Mouse (Mus musculus) heart, embryonic 13.5 days (tissue): ENCODE measurements around the gene Tent5a. TPM values are rescaled to one million over a fixed set of nuclear protein-coding genes. Genes with fewer than 3 reads are reported as not detected.

Experiments used
- ATAC-seq: fragments of 200-750 bp; cut with Nextera tagmentation; 2 replicates; pipeline ENCODE4 v1.8.0; 2017; ENCODE audit warnings: moderate TSS enrichment; ENCODE audit not compliant: insufficient number of reproducible peaks, low FRiP score, low TSS enrichment; ENCODE audit errors: extremely low read depth
- H3K27ac ChIP-seq: fragments of 300-500 bp; sonication (generic); replicated peaks from 2 replicates; pipeline ENCODE4 v1.5.1; 2015; ENCODE audit warnings: moderate library complexity, mild to moderate bottlenecking, inconsistent platforms
- H3K27me3 ChIP-seq: fragments of 300-500 bp; sonication (generic); replicated peaks from 2 replicates; pipeline ENCODE4 v1.6.1; 2015; ENCODE audit warnings: mild to moderate bottlenecking, inconsistent platforms
- H3K36me3 ChIP-seq: fragments of 300-500 bp; sonication (generic); 2 replicates; pipeline ENCODE4 v1.6.1; 2015; ENCODE audit warnings: mild to moderate bottlenecking, inconsistent platforms
- H3K4me1 ChIP-seq: fragments of 300-500 bp; sonication (generic); 2 replicates; pipeline ENCODE4 v1.6.1; 2015; ENCODE audit warnings: inconsistent platforms
- H3K4me2 ChIP-seq: fragments of 300-500 bp; sonication (generic); 2 replicates; pipeline ENCODE4 v1.6.1; 2015; ENCODE audit warnings: inconsistent platforms, mild to moderate bottlenecking, moderate library complexity
- H3K4me3 ChIP-seq: fragments of 300-500 bp; sonication (generic); 2 replicates; pipeline ENCODE4 v1.5.1; 2015; ENCODE audit warnings: moderate library complexity, mild to moderate bottlenecking, inconsistent platforms
- H3K9ac ChIP-seq: fragments of 300-500 bp; sonication (generic); 2 replicates; pipeline ENCODE4 v1.6.1; 2015; ENCODE audit warnings: inconsistent platforms, mild to moderate bottlenecking, moderate library complexity
- H3K9me3 ChIP-seq: fragments of 300-500 bp; sonication (generic); 2 replicates; pipeline ENCODE4 v1.6.1; 2016; ENCODE audit warnings: inconsistent platforms
- WGBS: fragments of 180-500 bp; shearing (Covaris S2); methylation state at CpG from one replicate; pipeline ENCODE4 v1.1.7; 2015; ENCODE audit warnings: mixed read lengths; 5-methylcytosine and 5-hydroxymethylcytosine counted together
- polyA plus RNA-seq: library from polyadenylated mRNA; unstranded; fragments of >200 nt; fragmentation: Nextera tagmentation; extraction: Ambion mirVana; gene quantifications from 2 replicates; pipeline ENCODE4 v1.2.1, GENCODE M21; 2015

The Tent5a gene
- polyA plus RNA-seq, result 9.3 and 9.6 TPM in 2 replicates

DNA sequence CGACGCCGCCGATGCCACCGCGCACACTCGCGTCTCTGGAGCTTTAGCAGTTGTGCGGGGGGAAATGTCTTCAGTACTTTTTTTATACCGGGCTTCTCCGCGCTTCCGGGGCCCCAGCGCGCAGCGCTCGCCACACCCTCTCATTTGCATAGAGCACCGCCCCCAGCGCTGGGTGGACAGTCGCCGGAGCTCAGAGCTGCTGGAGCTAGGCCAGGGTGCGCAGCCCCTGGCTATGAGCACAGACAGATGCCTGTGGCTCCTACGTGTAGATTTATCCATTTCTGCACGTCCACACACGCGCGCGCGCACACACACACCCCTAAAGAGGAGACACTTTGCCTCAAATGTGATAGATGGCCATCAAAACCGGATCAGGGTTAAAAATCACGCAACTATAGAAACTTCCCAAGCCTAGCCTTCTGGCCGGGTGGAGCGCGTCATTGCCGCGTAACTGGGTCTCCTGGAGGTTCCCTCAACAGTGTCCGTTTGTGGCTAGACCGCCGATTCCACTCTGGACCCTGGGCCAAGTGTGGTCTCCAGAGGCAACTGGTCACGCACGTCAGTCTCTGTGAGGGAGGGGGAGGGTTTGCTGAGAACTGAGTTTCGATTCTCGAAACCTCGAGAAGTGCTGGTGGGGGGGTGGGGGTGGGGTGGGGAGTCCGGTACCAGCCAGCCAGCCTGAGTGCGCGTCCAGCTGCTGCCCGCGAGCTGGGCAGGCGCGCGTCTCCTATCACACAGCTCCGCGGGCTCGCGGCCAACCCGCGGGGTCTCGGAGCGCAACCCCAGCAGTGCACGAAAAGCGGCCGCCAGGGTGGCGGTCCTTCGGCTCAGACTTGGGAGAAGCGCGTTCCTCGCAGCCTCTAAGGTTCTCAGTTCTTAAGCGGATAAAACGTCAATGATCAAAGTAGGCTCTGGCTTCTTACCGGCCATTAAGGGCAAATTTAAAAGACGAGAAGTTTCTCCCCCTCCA is at the start of gene Tent5a:
Gene Tent5a, minus strand, starts transcription at position 107 of the 970 bp plus-strand sequence.
- peak; percentile 80 for ATAC-seq
- Histone ChIP-seq H3K27ac (peak within 1 kb of the TSS; percentile 95), H3K4me2 (peak within 1 kb of the TSS; percentile 90), H3K4me1 (peaks cover 17% of the 10 kb centered on the region), H3K9me3 (no peaks in the 10 kb centered on the region), H3K9ac (peak within 1 kb of the TSS; percentile 92), H3K36me3 (peaks cover 4% of the 10 kb centered on the region), H3K27me3 (no peaks in the 10 kb centered on the region), H3K4me3 (peak within 1 kb of the TSS; percentile 86)
- under 1% methylated on average over 72 of the region's 72 CpGs for WGBS

DNA sequence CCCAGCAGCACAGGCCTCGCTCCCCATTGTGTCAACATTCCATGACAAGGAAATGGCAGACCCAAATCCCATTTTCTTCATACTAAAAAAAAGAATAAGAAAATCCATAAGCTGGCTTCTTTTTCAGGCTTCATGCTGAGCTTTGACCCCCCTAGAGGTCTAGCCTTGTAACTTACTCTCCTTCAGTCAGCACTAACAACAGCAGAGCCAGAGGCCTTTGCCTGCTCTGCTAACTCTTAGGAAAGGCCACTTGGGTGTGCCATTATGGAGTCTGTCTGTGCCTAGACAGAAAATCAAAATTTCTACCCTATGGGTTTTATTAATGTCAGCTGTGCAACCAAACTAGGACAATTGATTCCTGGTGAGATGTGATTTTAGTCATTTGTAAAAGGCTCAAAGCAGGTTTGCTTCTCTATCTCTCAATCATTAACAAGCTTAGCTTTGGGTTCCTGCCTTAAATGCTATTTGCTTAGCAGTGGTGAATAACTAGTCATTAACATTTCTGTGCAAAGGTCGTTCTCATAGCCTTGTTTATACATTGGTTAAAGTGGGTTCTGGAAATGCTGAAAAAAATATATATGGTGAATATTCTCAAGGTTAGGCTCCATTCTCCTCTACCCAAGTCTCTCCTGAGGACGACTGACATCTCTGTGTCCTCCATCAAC is 49.6 kb upstream of the Tent5a start:
- WGBS, result 79% methylated on average over 3 of the region's 3 CpGs

DNA sequence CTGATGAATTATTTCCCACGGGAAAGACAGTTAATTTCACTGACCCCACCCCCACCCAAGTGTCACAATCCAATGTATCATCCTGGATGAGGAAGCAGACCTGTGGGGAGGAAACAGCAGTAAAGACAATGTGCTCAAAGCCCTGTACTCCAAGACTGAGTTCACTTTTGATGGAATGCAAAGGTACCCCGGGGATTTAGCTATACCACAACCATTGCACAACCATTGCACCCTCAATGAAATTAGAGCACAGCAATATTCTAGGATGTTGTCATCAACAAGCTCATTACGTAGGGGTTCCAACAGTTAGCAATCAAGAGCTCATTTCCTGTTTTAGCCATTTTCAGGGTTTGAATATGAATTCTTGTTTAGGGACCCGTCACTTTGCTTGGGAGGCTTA is 48.0 kb upstream of the Tent5a start:
- ATAC-seq, result no peak

More for the DNA sequence above, 49.6 kb upstream of the Tent5a start:
- Histone ChIP-seq H3K27me3 (no peaks in the 10 kb centered on the region), H3K4me3 (no peak overlapping the region), H3K4me1 (peaks cover 18% of the 10 kb centered on the region), H3K4me2 (no peak overlapping the region), H3K36me3 (no peaks in the 10 kb centered on the region), H3K9me3 (no peaks in the 10 kb centered on the region), H3K27ac (no peak overlapping the region), H3K9ac (no peak overlapping the region)
- ATAC-seq, result no peak

DNA sequence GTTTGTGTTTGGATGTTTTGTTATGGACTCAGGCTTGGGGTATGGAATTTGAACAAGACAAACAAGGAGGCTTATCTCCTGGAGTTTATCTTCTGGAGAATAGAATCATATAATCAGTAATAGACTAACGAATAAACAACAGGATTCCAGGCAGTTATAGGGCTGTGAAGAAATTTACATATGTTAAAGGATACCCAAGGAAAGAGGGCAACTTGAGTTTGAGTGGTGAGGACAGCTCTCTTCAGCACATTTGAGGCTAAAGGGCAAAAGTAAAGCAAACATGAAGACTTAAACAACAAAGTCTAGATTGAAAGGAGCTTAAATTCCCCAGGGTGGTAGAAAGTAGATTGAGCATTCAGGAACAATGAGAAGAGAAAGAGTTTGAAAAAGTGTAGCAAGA is 44.9 kb upstream of the Tent5a start:
- 46% methylated on average over 1 of the region's 1 CpGs for WGBS
- no peak for ATAC-seq
- no peaks in the 10 kb centered on the region for H3K27me3 ChIP-seq
- no peak overlapping the region for H3K9ac ChIP-seq
- no peak overlapping the region for H3K4me3 ChIP-seq
- peaks cover 13% of the 10 kb centered on the region for H3K4me1 ChIP-seq
- H3K9me3 ChIP-seq, result no peaks in the 10 kb centered on the region
- H3K36me3 ChIP-seq, result no peaks in the 10 kb centered on the region
- H3K4me2 ChIP-seq, result no peak overlapping the region
- no peak overlapping the region for H3K27ac ChIP-seq

More for the DNA sequence above, 48.0 kb upstream of the Tent5a start:
- Histone ChIP-seq H3K9me3 (no peaks in the 10 kb centered on the region), H3K9ac (no peak overlapping the region), H3K4me2 (no peak overlapping the region), H3K36me3 (no peaks in the 10 kb centered on the region), H3K4me3 (no peak overlapping the region), H3K4me1 (peaks cover 13% of the 10 kb centered on the region), H3K27ac (no peak overlapping the region), H3K27me3 (no peaks in the 10 kb centered on the region)
- WGBS, result 76% methylated on average over 4 of the region's 4 CpGs

DNA sequence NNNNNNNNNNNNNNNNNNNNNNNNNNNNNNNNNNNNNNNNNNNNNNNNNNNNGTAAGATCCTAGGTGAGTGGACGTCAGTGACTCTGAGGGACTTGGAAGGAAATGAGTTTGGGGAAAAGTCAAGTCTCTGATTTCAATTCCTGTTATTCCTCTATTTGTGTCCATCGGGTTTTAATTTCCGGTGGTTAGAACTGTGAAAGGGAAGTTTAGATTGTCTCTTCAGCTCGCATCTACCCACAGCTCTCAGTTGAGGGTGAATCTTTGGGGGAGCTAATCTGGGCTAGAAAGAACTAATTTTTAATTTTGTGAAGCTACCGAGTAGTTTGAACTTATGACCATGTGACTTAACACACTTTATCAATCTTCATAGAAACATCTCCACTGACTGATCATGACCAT is 42.4 kb upstream of the Tent5a start:
- H3K4me1 ChIP-seq, result peaks cover 7% of the 10 kb centered on the region
- WGBS, result 80% methylated on average over 5 of the region's 5 CpGs
- no peak overlapping the region for H3K27ac ChIP-seq
- H3K4me2 ChIP-seq, result no peak overlapping the region
- no peak overlapping the region for H3K4me3 ChIP-seq
- H3K36me3 ChIP-seq, result no peaks in the 10 kb centered on the region
- H3K9ac ChIP-seq, result no peak overlapping the region
- H3K27me3 ChIP-seq, result no peaks in the 10 kb centered on the region
- H3K9me3 ChIP-seq, result no peaks in the 10 kb centered on the region
- ATAC-seq, result no peak

DNA sequence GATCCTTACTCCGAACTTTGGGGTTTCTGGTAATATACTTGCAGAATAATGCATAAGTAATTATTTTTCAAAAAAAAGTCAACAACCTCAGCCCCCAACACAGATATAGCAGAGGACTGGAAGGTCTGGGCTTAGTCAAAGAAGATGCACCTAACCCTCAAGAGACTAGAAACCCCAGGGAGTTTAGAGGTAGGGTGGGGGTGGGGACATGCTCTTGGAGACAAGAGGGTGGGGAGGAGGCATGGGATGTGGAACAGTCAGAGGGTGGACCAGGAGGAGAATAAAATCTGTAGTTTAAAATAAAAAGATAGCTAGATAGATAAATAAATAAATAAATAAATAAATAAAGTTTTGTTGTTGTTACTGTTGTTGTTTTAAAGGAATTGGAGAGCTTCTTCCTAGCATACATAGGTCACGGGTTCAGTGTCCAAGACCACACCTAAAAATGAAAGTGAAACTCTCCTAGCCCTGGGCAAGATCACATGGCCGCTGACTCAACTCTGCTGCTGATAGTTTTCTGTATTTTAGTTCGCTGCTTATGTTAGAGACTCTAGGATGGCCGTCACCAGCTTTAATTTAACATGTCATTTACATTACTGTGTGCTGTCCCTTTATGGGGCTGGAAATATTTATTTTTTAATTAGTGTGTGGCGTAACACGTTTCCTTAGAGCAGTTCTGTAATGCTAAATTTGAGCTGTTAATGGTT is 30.2 kb upstream of the Tent5a start:
- Histone ChIP-seq H3K36me3 (no peaks in the 10 kb centered on the region), H3K27me3 (no peaks in the 10 kb centered on the region), H3K4me3 (no peak overlapping the region), H3K4me1 (no peaks in the 10 kb centered on the region), H3K27ac (no peak overlapping the region), H3K9me3 (no peaks in the 10 kb centered on the region), H3K9ac (no peak overlapping the region), H3K4me2 (no peak overlapping the region)
- WGBS, result 77% methylated on average over 7 of the region's 7 CpGs
- no peak for ATAC-seq

DNA sequence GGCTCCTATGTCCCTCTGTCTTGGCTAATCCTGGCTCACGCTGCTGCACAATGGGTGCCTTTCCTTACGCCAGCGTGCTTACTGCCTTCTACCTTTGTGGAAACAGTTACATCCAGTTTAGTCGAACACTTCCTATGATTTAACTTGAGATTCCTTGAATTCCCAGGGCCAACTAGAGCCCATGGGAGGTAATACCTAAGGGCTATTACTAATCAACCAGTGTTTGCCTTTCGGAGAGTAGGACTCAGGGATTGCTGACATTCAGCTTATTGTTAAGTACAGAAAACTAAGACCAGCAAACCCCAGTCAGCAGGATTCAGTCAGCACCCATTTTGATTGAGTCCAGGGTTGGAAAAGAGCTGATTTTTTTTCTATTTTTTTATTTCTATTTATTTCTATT is 28.4 kb upstream of the Tent5a start:
- 80% methylated on average over 5 of the region's 5 CpGs for WGBS
- no peaks in the 10 kb centered on the region for H3K27me3 ChIP-seq
- H3K4me2 ChIP-seq, result no peak overlapping the region
- H3K9ac ChIP-seq, result no peak overlapping the region
- no peak overlapping the region for H3K4me3 ChIP-seq
- H3K36me3 ChIP-seq, result no peaks in the 10 kb centered on the region
- H3K27ac ChIP-seq, result no peak overlapping the region
- H3K4me1 ChIP-seq, result no peaks in the 10 kb centered on the region
- ATAC-seq, result no peak
- H3K9me3 ChIP-seq, result no peaks in the 10 kb centered on the region

DNA sequence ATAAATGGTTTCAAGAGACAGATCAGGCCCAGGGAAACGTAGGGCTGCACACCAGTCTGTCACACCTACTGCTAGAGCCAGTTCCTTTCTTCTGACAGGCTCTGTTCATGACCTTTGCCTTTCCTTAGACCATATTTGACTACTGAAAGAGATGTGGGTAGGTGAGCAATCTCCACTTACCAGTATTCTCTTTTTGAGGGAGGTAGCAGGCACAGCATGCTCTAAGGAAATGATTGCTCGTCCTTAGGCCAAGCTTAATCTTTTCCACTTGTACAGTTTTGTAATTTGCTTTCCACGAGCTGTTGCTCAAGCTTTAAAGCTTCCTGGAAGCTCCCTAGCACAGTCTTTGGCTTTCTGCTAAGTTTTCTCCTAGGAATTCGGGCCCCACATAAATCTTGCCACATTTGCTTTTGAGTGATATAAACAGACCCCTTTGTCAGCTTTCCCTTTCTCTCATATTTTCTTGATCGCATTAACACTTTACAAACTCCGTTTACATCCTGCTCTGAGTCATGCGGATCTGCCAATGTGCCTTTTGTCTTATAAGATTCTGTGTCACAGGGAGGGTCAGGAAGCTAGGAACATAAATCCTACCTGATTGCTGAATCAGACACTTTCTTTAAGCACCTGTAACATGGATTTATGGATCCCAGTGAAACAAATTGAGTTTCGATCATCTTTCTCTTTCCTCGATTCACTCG is 20.8 kb upstream of the Tent5a start:
- H3K9me3 ChIP-seq, result no peaks in the 10 kb centered on the region
- H3K9ac ChIP-seq, result no peak overlapping the region
- no peaks in the 10 kb centered on the region for H3K27me3 ChIP-seq
- H3K27ac ChIP-seq, result no peak overlapping the region
- no peaks in the 10 kb centered on the region for H3K36me3 ChIP-seq
- no peaks in the 10 kb centered on the region for H3K4me1 ChIP-seq
- no peak for ATAC-seq
- 73% methylated on average over 10 of the region's 10 CpGs for WGBS
- no peak overlapping the region for H3K4me3 ChIP-seq
- H3K4me2 ChIP-seq, result no peak overlapping the region

DNA sequence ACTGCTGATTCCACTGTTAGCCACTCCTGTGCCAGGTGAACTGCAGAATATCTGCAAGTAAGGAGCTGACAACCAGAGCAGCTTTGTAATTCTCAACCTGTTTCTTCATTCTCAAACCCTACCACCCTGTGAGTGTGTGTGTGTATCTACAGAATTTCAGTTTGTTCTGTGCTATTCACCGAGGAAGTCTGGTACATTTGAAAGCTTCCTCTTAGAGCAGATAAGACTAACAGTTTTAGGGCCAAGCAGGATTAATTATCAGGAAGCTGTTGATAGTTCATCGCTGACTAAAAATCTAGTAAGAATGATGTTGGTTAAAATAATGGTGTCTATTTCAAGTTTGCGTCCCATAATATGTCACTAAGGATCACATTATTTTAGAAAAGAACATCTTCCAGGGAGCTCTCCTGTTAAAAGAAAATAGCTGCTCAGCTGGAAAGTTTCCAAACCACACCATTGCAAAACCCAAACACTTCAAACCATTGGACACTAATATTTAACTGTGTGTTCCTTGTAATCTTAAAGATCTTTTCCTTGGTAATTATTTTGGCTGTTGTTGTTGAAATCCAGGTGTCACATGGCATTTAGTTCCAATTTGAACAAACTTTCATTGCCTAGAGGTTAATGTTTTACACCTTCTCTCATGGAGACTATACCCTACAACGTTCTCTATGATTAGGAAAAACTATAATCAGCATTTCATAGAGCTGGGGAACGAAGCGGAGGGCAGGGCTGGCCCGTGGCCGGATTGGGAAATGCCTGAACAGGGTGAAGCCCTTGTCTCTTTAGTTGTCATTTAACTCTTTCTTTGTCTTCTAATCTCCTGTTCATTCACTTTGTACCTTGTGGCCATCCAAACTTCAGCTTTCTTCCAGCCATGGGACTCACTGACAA is 16.0 kb upstream of the Tent5a start:
- Histone ChIP-seq H3K9me3 (no peaks in the 10 kb centered on the region), H3K27me3 (no peaks in the 10 kb centered on the region), H3K4me2 (no peak overlapping the region), H3K4me1 (no peaks in the 10 kb centered on the region), H3K4me3 (no peak overlapping the region), H3K27ac (no peak overlapping the region), H3K36me3 (no peaks in the 10 kb centered on the region), H3K9ac (no peak overlapping the region)
- WGBS, result 50% methylated on average over 8 of the region's 8 CpGs
- no peak for ATAC-seq

DNA sequence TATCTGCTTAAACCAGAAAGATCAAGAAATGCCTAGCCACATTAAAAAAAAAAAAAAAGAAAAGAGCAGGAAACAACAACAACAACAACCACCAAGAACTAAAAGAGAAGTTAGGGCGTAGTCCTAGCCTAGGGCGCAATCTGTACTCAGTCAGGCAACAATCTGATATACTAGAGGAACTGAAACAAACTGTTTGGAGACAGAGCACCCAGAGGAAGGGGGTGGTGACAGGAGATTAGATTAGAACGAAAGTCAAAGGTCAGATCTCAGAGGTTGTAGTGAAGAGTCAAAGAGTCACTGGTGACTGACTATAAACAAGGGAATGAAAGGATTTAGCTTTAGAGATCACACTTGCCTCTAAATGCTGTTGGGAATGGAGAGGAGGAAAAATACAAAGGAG is 13.2 kb upstream of the Tent5a start:
- no peak for ATAC-seq
- H3K4me2 ChIP-seq, result no peak overlapping the region
- H3K27ac ChIP-seq, result no peak overlapping the region
- no peak overlapping the region for H3K9ac ChIP-seq
- H3K4me1 ChIP-seq, result no peaks in the 10 kb centered on the region
- no peaks in the 10 kb centered on the region for H3K36me3 ChIP-seq
- 52% methylated on average over 3 of the region's 3 CpGs for WGBS
- no peak overlapping the region for H3K4me3 ChIP-seq
- no peaks in the 10 kb centered on the region for H3K27me3 ChIP-seq
- H3K9me3 ChIP-seq, result no peaks in the 10 kb centered on the region
